Mouse (Mus musculus) spleen, adult 2 months (tissue): Measurements from ENCODE around the gene Meioc.

Experiments
- CTCF ChIP-seq: fragments of 200-500 bp; IDR thresholded peaks from 2 replicates; pipeline ENCODE4 v1.5.1; 2011; ENCODE audit warnings: mild to moderate bottlenecking, inconsistent platforms; ENCODE audit not compliant: insufficient read depth, insufficient read length, insufficient replicate concordance; ENCODE audit errors: extremely low read depth
- POLR2A ChIP-seq: fragments of 200-500 bp; IDR thresholded peaks from 2 replicates; pipeline ENCODE4 v1.6.1; 2011; ENCODE audit warnings: low read depth, low read length, inconsistent platforms

DNA sequence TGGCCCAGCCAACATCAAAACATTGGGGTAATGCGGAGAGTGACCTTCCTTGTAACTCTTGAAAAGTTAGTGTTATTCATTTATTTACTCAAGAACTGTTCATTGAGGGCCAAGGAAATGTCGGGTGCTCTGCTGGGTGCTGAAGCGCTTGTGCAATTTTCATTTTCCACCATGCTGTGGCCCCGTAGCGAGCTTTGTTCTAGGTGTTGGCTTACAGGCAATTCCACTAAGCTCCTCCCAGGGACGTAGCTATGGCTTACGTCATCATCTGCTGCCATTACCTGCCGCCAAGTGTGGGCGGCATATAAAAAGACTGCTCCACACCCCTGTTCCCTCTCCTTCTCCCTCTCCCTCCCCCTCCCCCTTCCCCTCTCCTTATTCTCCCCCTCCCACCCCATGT is 30.1 kb upstream of the Meioc start:
- TF ChIP-seq POLR2A (no peak), CTCF (no peak)
